ENCODE assay signal across 9 mouse cellular contexts in genomic region chr17:72242036-72242435, GRCm38 (mm10).
A peak's percentile ranks its signal among the peaks of the same experiment; 100 is the strongest.
DNase-seq lines count a peak whose midpoint lies in the region; ATAC-seq lines count a peak whose summit lies in the region.
"Had no signal": no experiment of that assay in that cellular context is flagged by ENCODE, and none has a peak within 500 bp of the region (broad histone marks: within the 10 kb centered on the region; RNA-seq: fewer than 3 reads in every experiment).

No protein-coding gene starts in this region.

- peak; percentile 61 for DNase-seq in forebrain, embryonic 11.5 days (ENCODE audit: low spot score)
- DNase-seq in ovary, postnatal 14 days (ENCODE audit: low spot score), result peak; percentile 34
- no peak for DNase-seq in ovary, postnatal 10 days (ENCODE audit: low spot score)
- peak; percentile 41 to 63 for DNase-seq in cerebellum, adult 18-20 months
- peak; percentile 35 for DNase-seq in lung, postnatal 10 days
- peak; percentile 8 for DNase-seq in thymus, postnatal 25 days

- no peak overlapping the region for H3K27ac ChIP-seq in forebrain, embryonic 11.5 days (ENCODE audit: low read depth, low read length)
- H3K27ac ChIP-seq in forebrain, embryonic 16.5 days (ENCODE audit: low read length), result no peak overlapping the region
- H3K27ac ChIP-seq: midbrain, embryonic 12.5 days had no signal

- no peaks in the 10 kb centered on the region for H3K4me1 ChIP-seq in forebrain, embryonic 11.5 days (replicated peaks; ENCODE audit: control insufficient read depth, insufficient read depth, low read length)
- H3K4me1 ChIP-seq in forebrain, embryonic 16.5 days (replicated peaks; ENCODE audit: control insufficient read depth, insufficient read depth, low read length), result no peaks in the 10 kb centered on the region; the same call in 1 of the 2 replicates

- WGBS in forebrain, embryonic 11.5 days, result 43% methylated on average over 4 of the region's 4 CpGs
- 44% methylated on average over 4 of the region's 4 CpGs for WGBS in forebrain, embryonic 16.5 days

- H3K9me3 ChIP-seq in forebrain, embryonic 11.5 days (ENCODE audit: control insufficient read depth, low read length), result no peaks in the 10 kb centered on the region
- H3K9me3 ChIP-seq in forebrain, embryonic 16.5 days (ENCODE audit: control insufficient read depth, low read length), result 0 out of 2 replicates have a peak, but pooled peaks cover 2% of the 10 kb centered on the region
- H3K9me3 ChIP-seq: midbrain, embryonic 12.5 days had no signal

- no peaks in the 10 kb centered on the region for H3K27me3 ChIP-seq in forebrain, embryonic 11.5 days (ENCODE audit: control insufficient read depth, insufficient read depth, low read length)
- no peaks in the 10 kb centered on the region for H3K27me3 ChIP-seq in forebrain, embryonic 16.5 days (replicated peaks; ENCODE audit: control insufficient read depth, insufficient read depth, low read length)
- H3K27me3 ChIP-seq: midbrain, embryonic 12.5 days had no signal

- H3K4me2 ChIP-seq in forebrain, embryonic 11.5 days (ENCODE audit: low read depth, low read length, severe bottlenecking), result no peak overlapping the region
- no peak overlapping the region for H3K4me2 ChIP-seq in forebrain, embryonic 16.5 days (ENCODE audit: low read length)
- H3K4me2 ChIP-seq: midbrain, embryonic 12.5 days had no signal

- ATAC-seq in forebrain, embryonic 11.5 days (replicated peaks; ENCODE audit: low FRiP score), result no peak
- ATAC-seq in forebrain, embryonic 16.5 days, result no peak
- ATAC-seq in hematopoietic stem cell, adult 5-6 weeks (replicated peaks in 1 of 2; ENCODE audit: insufficient read depth in 1 of 2, low FRiP score in 2 of 2, low TSS enrichment in 1 of 2, low read depth in 1 of 2, poor library complexity in 2 of 2, severe bottlenecking in 2 of 2), result peak; percentile 69 to 83

- H3K9ac ChIP-seq in forebrain, embryonic 11.5 days (ENCODE audit: low read length), result no peak overlapping the region
- no peak overlapping the region for H3K9ac ChIP-seq in forebrain, embryonic 16.5 days (replicated peaks; ENCODE audit: low read depth, low read length)
- H3K9ac ChIP-seq: midbrain, embryonic 12.5 days had no signal

- H3K36me3 ChIP-seq in forebrain, embryonic 11.5 days (ENCODE audit: control insufficient read depth, insufficient read depth, low read length), result no peaks in the 10 kb centered on the region
- no peaks in the 10 kb centered on the region for H3K36me3 ChIP-seq in forebrain, embryonic 16.5 days (ENCODE audit: control insufficient read depth, insufficient read depth)
- H3K36me3 ChIP-seq: midbrain, embryonic 12.5 days had no signal

- H3K4me3 ChIP-seq in forebrain, embryonic 11.5 days (ENCODE audit: low read depth, low read length), result no peak overlapping the region
- no peak overlapping the region for H3K4me3 ChIP-seq in forebrain, embryonic 16.5 days (replicated peaks; ENCODE audit: low read length)
- H3K4me3 ChIP-seq: midbrain, embryonic 12.5 days had no signal

Comparison
In these comparisons a context has a peak if more than half of its experiments do, and no peak if none do; other contexts are left out.
1. ATAC-seq: peak in hematopoietic stem cell, adult 5-6 weeks (2 of 2); none in forebrain, embryonic 11.5 days (single experiment) and forebrain, embryonic 16.5 days (single experiment).